Mouse (Mus musculus): ENCODE measurements at regions not wholly inside any gene's neighbourhood (a gene's known extent, or its start where the extent isn't known, plus 50 kb on each side); places are given as distances from the start of the nearest gene placed in this dataset.

GRCm38 (mm10) chr5:119317617-119318016, 352.9 kb upstream of the Tbx3 start:
- TF ChIP-seq CTCF (IDR thresholded peaks at IDR 0.05; ENCODE audit: low read depth): no peak
- TF ChIP-seq EP300 (IDR thresholded peaks at IDR 0.05; ENCODE audit: low read depth): no peak
